21 mouse cellular contexts compared by ENCODE assay signal in genomic region chr8:122389357-122389756, GRCm38 (mm10). TPM values are rescaled to one million over a fixed set of nuclear protein-coding genes. Genes with fewer than 3 reads are reported as not detected.
A peak's percentile ranks its signal among the peaks of the same experiment; 100 is the strongest.
DNase-seq lines count a peak whose midpoint lies in the region; ATAC-seq and TF ChIP-seq lines count a peak whose summit lies in the region.
"Had no signal": no experiment of that assay in that cellular context is flagged by ENCODE, and none has a peak within 500 bp of the region (broad histone marks: within the 10 kb centered on the region; RNA-seq: fewer than 3 reads in every experiment).

No protein-coding gene starts in this region.

- no peak for TF ChIP-seq POLR2A in kidney, adult 2 months (IDR thresholded peaks at IDR 0.05; ENCODE audit: low read depth, low read length)

- DNase-seq in kidney, adult 2 months = no peak
- no peak for DNase-seq in kidney, postnatal 10 days
- peak; percentile 5 for DNase-seq in midbrain, embryonic 14.5 days
- peak; percentile 61 for DNase-seq in ES-CJ7 (ENCODE audit: low read depth, low spot score)
- DNase-seq in naive thymus-derived CD4-positive, alpha-beta T cell, adult 2 months (ENCODE audit: low read depth) = peak; percentile 14
- no peak for DNase-seq in urinary bladder, postnatal 25 days (ENCODE audit: low spot score)
- DNase-seq in right cerebral cortex, adult 18-20 months = no peak
- DNase-seq: cerebellum, adult 11 months; gastrocnemius, postnatal 10 days; heart, postnatal 36 days; layer of hippocampus, postnatal 36 days had no signal

- H3K27me3 ChIP-seq in kidney, adult 2 months (replicated peaks; ENCODE audit: control insufficient read depth, insufficient read depth, low read length) = no peaks in the 10 kb centered on the region
- H3K27me3 ChIP-seq in midbrain, embryonic 14.5 days (ENCODE audit: control insufficient read depth, insufficient read depth, low read length) = no peaks in the 10 kb centered on the region
- no peaks in the 10 kb centered on the region for H3K27me3 ChIP-seq in midbrain, embryonic 13.5 days
- H3K27me3 ChIP-seq: forebrain, embryonic 15.5 days; midbrain, embryonic 12.5 days; neural tube, embryonic 12.5 days had no signal

- no peak overlapping the region for H3K9ac ChIP-seq in midbrain, embryonic 14.5 days (replicated peaks; ENCODE audit: low read length)
- H3K9ac ChIP-seq in midbrain, embryonic 13.5 days (replicated peaks) = no peak overlapping the region
- H3K9ac ChIP-seq: forebrain, embryonic 15.5 days; midbrain, embryonic 12.5 days; neural tube, embryonic 12.5 days had no signal

- no peak overlapping the region for H3K27ac ChIP-seq in kidney, adult 2 months (ENCODE audit: insufficient read depth, low read depth, low read length)
- no peak overlapping the region for H3K27ac ChIP-seq in midbrain, embryonic 14.5 days (replicated peaks; ENCODE audit: low read depth, low read length)
- no peak overlapping the region for H3K27ac ChIP-seq in midbrain, embryonic 13.5 days
- H3K27ac ChIP-seq: forebrain, embryonic 15.5 days; heart, embryonic 10.5 days; midbrain, embryonic 12.5 days; neural tube, embryonic 12.5 days had no signal

- WGBS in kidney, adult 2 months = 83% methylated on average over 3 of the region's 3 CpGs
- 90% methylated on average over 3 of the region's 3 CpGs for WGBS in midbrain, embryonic 14.5 days
- 87% methylated on average over 3 of the region's 3 CpGs for WGBS in midbrain, embryonic 13.5 days

- H3K36me3 ChIP-seq in kidney, adult 2 months (ENCODE audit: control insufficient read depth, insufficient read depth, low read length) = peaks cover 3% of the 10 kb centered on the region
- peaks cover 93% of the 10 kb centered on the region for H3K36me3 ChIP-seq in midbrain, embryonic 14.5 days (ENCODE audit: control insufficient read depth, insufficient read depth, low read length)
- peaks cover 91% of the 10 kb centered on the region for H3K36me3 ChIP-seq in midbrain, embryonic 13.5 days

- peak; percentile 23; the same call in 1 of the 2 replicates for TF ChIP-seq CTCF in kidney, adult 2 months (conservative IDR thresholded peaks at IDR 0.05; ENCODE audit: insufficient read depth, insufficient read length, low read depth, low read length)

- no peaks in the 10 kb centered on the region for H3K9me3 ChIP-seq in midbrain, embryonic 14.5 days (ENCODE audit: control insufficient read depth, low read length)
- H3K9me3 ChIP-seq in midbrain, embryonic 13.5 days = no peaks in the 10 kb centered on the region
- H3K9me3 ChIP-seq: forebrain, embryonic 15.5 days; G1E; heart, embryonic 10.5 days; midbrain, embryonic 12.5 days; neural tube, embryonic 12.5 days had no signal

- H3K4me3 ChIP-seq in kidney, adult 2 months (ENCODE audit: insufficient read depth, low read depth, low read length) = no peak overlapping the region
- H3K4me3 ChIP-seq in midbrain, embryonic 14.5 days (replicated peaks; ENCODE audit: low read depth, low read length) = no peak overlapping the region
- no peak overlapping the region for H3K4me3 ChIP-seq in midbrain, embryonic 13.5 days (replicated peaks)
- H3K4me3 ChIP-seq: forebrain, embryonic 15.5 days; heart, embryonic 10.5 days; midbrain, embryonic 12.5 days; neural tube, embryonic 12.5 days had no signal

- no peaks in the 10 kb centered on the region for H3K4me1 ChIP-seq in kidney, adult 2 months (ENCODE audit: control insufficient read depth, insufficient read depth, low read length)
- H3K4me1 ChIP-seq in midbrain, embryonic 14.5 days (ENCODE audit: control insufficient read depth, insufficient read depth, low read length) = no peaks in the 10 kb centered on the region
- H3K4me1 ChIP-seq in midbrain, embryonic 13.5 days (replicated peaks) = no peaks in the 10 kb centered on the region
- H3K4me1 ChIP-seq: forebrain, embryonic 15.5 days; heart, embryonic 10.5 days; midbrain, embryonic 12.5 days; neural tube, embryonic 12.5 days had no signal

- H3K4me2 ChIP-seq in midbrain, embryonic 14.5 days (ENCODE audit: low read length) = no peak overlapping the region
- no peak overlapping the region for H3K4me2 ChIP-seq in midbrain, embryonic 13.5 days (replicated peaks)
- H3K4me2 ChIP-seq: forebrain, embryonic 15.5 days; midbrain, embryonic 12.5 days; neural tube, embryonic 12.5 days had no signal

- ATAC-seq in midbrain, embryonic 14.5 days (ENCODE audit: low FRiP score, low TSS enrichment) = no peak
- ATAC-seq in midbrain, embryonic 13.5 days = no peak
- ATAC-seq: forebrain, embryonic 15.5 days had no signal

RNA-seq across cellular contexts. Expression of gene Zc3h18, which starts 12.9 kb away (rescaled TPM):
- 23.3 and 24.1 TPM in 2 replicates for polyA plus RNA-seq in kidney, adult 2 months (2012; rRNA removed)
- polyA plus RNA-seq in midbrain, embryonic 14.5 days (2014; fragmentation: Nextera tagmentation; extraction: Ambion mirVana) = 22.4 and 27.9 TPM in 2 replicates
- polyA plus RNA-seq in midbrain, embryonic 13.5 days (2015; fragmentation: Nextera tagmentation; extraction: Ambion mirVana) = 40.0 and 44.9 TPM in 2 replicates

RNA-seq across cellular contexts. Expression of gene Trhr2, which starts 28.8 kb away (rescaled TPM):
- 0.05 TPM in 1 of 2 replicates, not detected in the other for polyA plus RNA-seq in kidney, adult 2 months (2012; rRNA removed)
- polyA plus RNA-seq in midbrain, embryonic 14.5 days (2014; fragmentation: Nextera tagmentation; extraction: Ambion mirVana) = not detected in 2 replicates
- not detected in 2 replicates for polyA plus RNA-seq in midbrain, embryonic 13.5 days (2015; fragmentation: Nextera tagmentation; extraction: Ambion mirVana)
- polyA plus RNA-seq: forebrain, embryonic 15.5 days; G1E; heart, embryonic 10.5 days; intestine, embryonic 14.5 days; limb, embryonic 11.5 days; lung, embryonic 16.5 days; midbrain, embryonic 12.5 days; neural tube, embryonic 12.5 days; stomach, embryonic 16.5 days had no signal

RNA-seq across cellular contexts. Expression of gene Il17c, which starts 32.5 kb away (rescaled TPM):
- polyA plus RNA-seq in kidney, adult 2 months (2012; rRNA removed) = 0.11 TPM in 1 of 2 replicates, not detected in the other
- not detected in 2 replicates for polyA plus RNA-seq in midbrain, embryonic 14.5 days (2014; fragmentation: Nextera tagmentation; extraction: Ambion mirVana)
- not detected in 2 replicates for polyA plus RNA-seq in midbrain, embryonic 13.5 days (2015; fragmentation: Nextera tagmentation; extraction: Ambion mirVana)
- polyA plus RNA-seq: forebrain, embryonic 15.5 days; G1E; heart, embryonic 10.5 days; intestine, embryonic 14.5 days; limb, embryonic 11.5 days; lung, embryonic 16.5 days; midbrain, embryonic 12.5 days; neural tube, embryonic 12.5 days; stomach, embryonic 16.5 days had no signal

RNA-seq across cellular contexts. Expression of gene Cyba, which starts 43.4 kb away (rescaled TPM):
- polyA plus RNA-seq in kidney, adult 2 months (2012; rRNA removed) = 1,266 and 1,342 TPM in 2 replicates
- 20.2 and 36.2 TPM in 2 replicates for polyA plus RNA-seq in midbrain, embryonic 14.5 days (2014; fragmentation: Nextera tagmentation; extraction: Ambion mirVana)
- 30.7 and 33.8 TPM in 2 replicates for polyA plus RNA-seq in midbrain, embryonic 13.5 days (2015; fragmentation: Nextera tagmentation; extraction: Ambion mirVana)

RNA-seq across cellular contexts. Expression of gene Mvd, which starts 53.9 kb away (rescaled TPM):
- 68.7 and 77.3 TPM in 2 replicates for polyA plus RNA-seq in kidney, adult 2 months (2012; rRNA removed)
- 47.1 and 60.9 TPM in 2 replicates for polyA plus RNA-seq in midbrain, embryonic 14.5 days (2014; fragmentation: Nextera tagmentation; extraction: Ambion mirVana)
- 45.9 and 47.5 TPM in 2 replicates for polyA plus RNA-seq in midbrain, embryonic 13.5 days (2015; fragmentation: Nextera tagmentation; extraction: Ambion mirVana)

Comparison
In these comparisons a context has a peak if more than half of its experiments do, and no peak if none do; other contexts are left out.
1. DNase-seq: peak in midbrain, embryonic 14.5 days (single experiment), ES-CJ7 (single experiment) and naive thymus-derived CD4-positive, alpha-beta T cell, adult 2 months (single experiment); none in kidney, adult 2 months (single experiment), kidney, postnatal 10 days (single experiment), urinary bladder, postnatal 25 days (single experiment) and right cerebral cortex, adult 18-20 months (single experiment).